Mouse (Mus musculus) olfactory bulb, adult 2 months (tissue): ENCODE data around the gene Arhgap24.

Source experiments
- CTCF ChIP-seq: fragments of 200-500 bp; IDR thresholded peaks from 2 replicates; pipeline ENCODE4 v1.5.1; 2012; ENCODE audit warnings: low read depth, mild to moderate bottlenecking, low read length, moderate library complexity; ENCODE audit not compliant: insufficient read depth
- POLR2A ChIP-seq: fragments of 200-500 bp; IDR thresholded peaks from 2 replicates; pipeline ENCODE4 v1.6.1; 2012; ENCODE audit warnings: mild to moderate bottlenecking, low read depth, low read length, moderate library complexity; ENCODE audit not compliant: insufficient read depth

DNA sequence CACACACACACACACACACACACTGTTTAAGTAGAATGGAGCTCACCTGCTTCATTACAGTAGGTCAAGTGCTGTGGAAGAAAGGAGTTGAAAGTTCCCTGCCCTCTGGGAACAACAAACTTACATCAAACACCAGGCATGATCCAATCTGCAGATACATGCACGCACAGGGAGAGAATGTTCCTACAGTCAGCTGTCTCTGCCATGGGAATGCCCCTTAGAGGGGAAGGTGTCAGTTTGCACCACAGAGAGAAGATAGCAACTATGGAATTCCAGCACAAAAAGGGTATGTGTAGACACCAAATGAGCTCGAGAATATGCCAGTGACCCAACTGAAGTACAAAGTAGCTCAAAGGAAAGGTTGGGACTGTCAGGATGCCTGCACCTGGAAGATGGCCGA lies 69.0 kb downstream of the Arhgap24 start:
- no peak for TF ChIP-seq POLR2A
- TF ChIP-seq CTCF: no peak
